Mouse (Mus musculus): ENCODE measurements around the gene Npff. TPM values are rescaled to one million over a fixed set of nuclear protein-coding genes. Genes with fewer than 3 reads are reported as not detected.
A peak's percentile ranks its signal among the peaks of the same experiment; 100 is the strongest.

Gene Npff
- polyA plus RNA-seq, 1 experiment from 2014 or later: 8.6 TPM

DNA sequence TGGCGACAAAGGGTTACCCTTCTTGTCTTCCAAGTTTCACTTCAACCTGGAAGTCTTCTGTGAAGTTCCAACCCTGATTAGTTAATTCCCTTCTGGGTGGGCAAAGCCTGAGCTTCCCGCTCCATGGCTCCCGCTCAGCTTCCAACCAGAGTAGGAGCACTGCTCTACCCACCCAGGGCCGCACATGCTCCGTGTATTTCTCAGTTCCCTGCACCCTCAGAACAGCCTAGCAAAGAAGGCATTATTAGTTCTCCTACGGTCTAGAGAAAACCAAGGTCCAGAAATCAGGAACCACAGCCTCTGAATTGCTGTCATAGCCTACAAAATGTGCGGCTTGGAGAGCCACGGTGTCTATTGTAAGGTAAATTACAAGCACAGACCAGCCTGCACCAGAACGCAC is 14.6 kb downstream of the Npff start:
- Histone ChIP-seq H3K36me3 (replicated peaks; ENCODE audit: control insufficient read depth, insufficient read depth) (peaks cover 36% of the 10 kb centered on the region), H3K27ac (peak overlapping the region; percentile 84), H3K27me3 (ENCODE audit: control insufficient read depth, insufficient read depth, low read length) (no peaks in the 10 kb centered on the region), H3K4me1 (replicated peaks; ENCODE audit: control insufficient read depth, insufficient read depth, low read length) (peaks cover 45% of the 10 kb centered on the region), H3K9ac (peak overlapping the region; percentile 64), H3K4me2 (replicated peaks) (peak overlapping the region; percentile 65), H3K9me3 (ENCODE audit: control insufficient read depth, low read length) (no peaks in the 10 kb centered on the region), H3K4me3 (replicated peaks; ENCODE audit: low read length) (peak overlapping the region; percentile 44)
- WGBS: 6% methylated on average over 9 of the region's 9 CpGs
- DNase-seq (ENCODE audit: low spot score): peak; percentile 61
- peak; percentile 54 for ATAC-seq (ENCODE audit: low FRiP score)

GRCm38 (mm10) chr15:102508336-102508735 is 16.4 kb downstream of the Npff start:
- Histone ChIP-seq H3K9me3 (ENCODE audit: control insufficient read depth, low read length) (no peaks in the 10 kb centered on the region), H3K27me3 (ENCODE audit: control insufficient read depth, insufficient read depth, low read length) (no peaks in the 10 kb centered on the region), H3K4me3 (replicated peaks; ENCODE audit: low read length) (no peak overlapping the region), H3K4me2 (replicated peaks) (no peak overlapping the region), H3K27ac (no peak overlapping the region), H3K9ac (no peak overlapping the region), H3K36me3 (replicated peaks; ENCODE audit: control insufficient read depth, insufficient read depth) (peaks cover 54% of the 10 kb centered on the region), H3K4me1 (replicated peaks; ENCODE audit: control insufficient read depth, insufficient read depth, low read length) (peaks cover 38% of the 10 kb centered on the region)
- ATAC-seq (ENCODE audit: low FRiP score) (no peak), DNase-seq (ENCODE audit: low spot score) (no peak)
- WGBS: 89% methylated on average over 3 of the region's 3 CpGs

GRCm38 (mm10) chr15:102507561-102507960 is 17.2 kb downstream of the Npff start:
- no peak overlapping the region for H3K9ac ChIP-seq
- no peak for ATAC-seq (ENCODE audit: low FRiP score)

DNA sequence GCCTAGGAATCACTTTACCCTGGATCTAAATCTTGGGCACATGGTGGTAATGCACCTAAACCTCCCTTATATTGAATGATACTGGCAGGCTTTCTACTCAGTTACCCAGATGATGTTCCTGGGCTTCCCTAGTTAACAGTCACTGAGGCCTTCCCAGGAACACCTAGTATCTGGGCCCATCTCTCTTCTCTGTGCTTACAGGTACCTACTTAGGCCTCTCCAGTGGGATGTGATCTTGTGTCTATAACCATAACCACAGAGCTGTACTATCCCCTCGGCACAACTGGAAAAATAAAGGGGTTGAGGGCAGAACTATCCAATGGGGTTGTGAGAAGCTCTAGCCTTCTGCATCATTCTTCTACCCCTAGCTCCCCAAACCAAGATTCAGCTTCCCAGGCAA is 17.9 kb downstream of the Npff start:
- H3K4me2 ChIP-seq (replicated peaks): no peak overlapping the region
- no peak overlapping the region for H3K4me3 ChIP-seq (replicated peaks; ENCODE audit: low read length)
- H3K4me1 ChIP-seq (replicated peaks; ENCODE audit: control insufficient read depth, insufficient read depth, low read length): peaks cover 24% of the 10 kb centered on the region
- DNase-seq (ENCODE audit: low spot score) (no peak), ATAC-seq (ENCODE audit: low FRiP score) (no peak)
- 100% methylated on average over 1 of the region's 1 CpGs for WGBS
- H3K9me3 ChIP-seq (ENCODE audit: control insufficient read depth, low read length): no peaks in the 10 kb centered on the region
- no peak overlapping the region for H3K27ac ChIP-seq
- H3K9ac ChIP-seq: no peak overlapping the region
- H3K36me3 ChIP-seq (replicated peaks; ENCODE audit: control insufficient read depth, insufficient read depth): peaks cover 69% of the 10 kb centered on the region
- no peaks in the 10 kb centered on the region for H3K27me3 ChIP-seq (ENCODE audit: control insufficient read depth, insufficient read depth, low read length)

More at GRCm38 (mm10) chr15:102507561-102507960, 17.2 kb downstream of the Npff start:
- peaks cover 31% of the 10 kb centered on the region for H3K4me1 ChIP-seq (replicated peaks; ENCODE audit: control insufficient read depth, insufficient read depth, low read length)
- no peak overlapping the region for H3K27ac ChIP-seq
- H3K27me3 ChIP-seq (ENCODE audit: control insufficient read depth, insufficient read depth, low read length): no peaks in the 10 kb centered on the region
- no peak overlapping the region for H3K4me3 ChIP-seq (replicated peaks; ENCODE audit: low read length)
- H3K9me3 ChIP-seq (ENCODE audit: control insufficient read depth, low read length): no peaks in the 10 kb centered on the region
- H3K4me2 ChIP-seq (replicated peaks): no peak overlapping the region
- DNase-seq (ENCODE audit: low spot score): no peak
- peaks cover 62% of the 10 kb centered on the region for H3K36me3 ChIP-seq (replicated peaks; ENCODE audit: control insufficient read depth, insufficient read depth)

DNA sequence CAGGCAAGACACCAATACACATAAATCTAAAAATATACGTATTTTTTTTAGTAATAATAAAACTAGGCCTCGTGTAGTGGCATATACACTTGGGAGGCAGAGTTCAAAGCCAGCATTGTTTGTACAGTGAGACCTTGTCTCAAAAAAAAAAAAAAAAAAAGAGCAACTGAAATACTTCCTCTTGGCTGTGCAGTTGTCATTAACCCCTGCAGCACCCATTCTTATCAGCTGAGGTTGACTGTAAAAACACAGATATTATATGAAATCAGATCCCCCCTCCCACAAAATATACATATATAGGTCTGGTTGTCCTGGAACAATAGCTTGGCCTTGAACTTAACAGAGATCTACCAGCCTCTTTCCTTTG is 18.3 kb downstream of the Npff start:
- ATAC-seq (ENCODE audit: low FRiP score) (no peak), DNase-seq (ENCODE audit: low spot score) (no peak)
- H3K9me3 ChIP-seq (ENCODE audit: control insufficient read depth, low read length): no peaks in the 10 kb centered on the region
- H3K4me2 ChIP-seq (replicated peaks): no peak overlapping the region
- H3K9ac ChIP-seq: no peak overlapping the region
- H3K27ac ChIP-seq: no peak overlapping the region
- no peaks in the 10 kb centered on the region for H3K27me3 ChIP-seq (ENCODE audit: control insufficient read depth, insufficient read depth, low read length)
- peaks cover 73% of the 10 kb centered on the region for H3K36me3 ChIP-seq (replicated peaks; ENCODE audit: control insufficient read depth, insufficient read depth)
- H3K4me3 ChIP-seq (replicated peaks; ENCODE audit: low read length): no peak overlapping the region
- WGBS: 71% methylated on average over 2 of the region's 2 CpGs
- H3K4me1 ChIP-seq (replicated peaks; ENCODE audit: control insufficient read depth, insufficient read depth, low read length): peaks cover 20% of the 10 kb centered on the region

DNA sequence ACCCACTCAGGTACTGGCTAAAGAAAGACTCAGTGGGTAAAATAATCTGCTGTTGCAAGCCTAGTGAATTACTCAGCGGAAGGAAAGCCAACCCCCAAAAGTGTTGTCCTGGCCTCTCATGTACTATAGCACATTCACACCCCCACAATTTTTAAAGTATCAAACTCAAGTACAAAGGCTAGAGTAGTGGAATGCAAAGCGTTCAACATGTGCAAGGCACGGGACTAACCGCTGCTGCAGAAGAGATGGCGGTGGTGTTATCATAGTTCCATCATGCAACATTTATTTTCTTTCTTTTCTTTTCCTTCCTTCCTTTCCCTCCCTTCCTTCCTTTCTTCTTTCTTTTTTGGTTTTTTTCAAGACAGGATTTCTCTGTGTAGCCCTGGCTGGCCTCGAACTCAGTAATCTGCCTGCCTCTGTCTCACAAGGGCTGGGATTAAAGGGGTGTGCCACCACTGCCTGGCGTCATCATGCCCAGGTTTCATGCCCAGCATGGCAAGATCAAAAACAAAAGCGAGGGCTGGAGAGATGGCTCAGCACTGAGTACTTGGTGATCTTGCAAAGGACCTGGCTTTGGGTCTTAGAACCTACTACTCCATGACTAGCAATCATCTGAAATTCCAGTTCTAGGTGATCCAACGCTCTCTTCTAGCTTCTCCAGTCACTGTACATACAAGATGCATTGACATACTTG is 18.8 kb downstream of the Npff start:
- ATAC-seq (ENCODE audit: low FRiP score) (no peak), DNase-seq (ENCODE audit: low spot score) (no peak)
- H3K27me3 ChIP-seq (ENCODE audit: control insufficient read depth, insufficient read depth, low read length): no peaks in the 10 kb centered on the region
- H3K27ac ChIP-seq: no peak overlapping the region
- 89% methylated on average over 9 of the region's 9 CpGs for WGBS
- H3K4me3 ChIP-seq (replicated peaks; ENCODE audit: low read length): no peak overlapping the region
- H3K4me1 ChIP-seq (replicated peaks; ENCODE audit: control insufficient read depth, insufficient read depth, low read length): peaks cover 15% of the 10 kb centered on the region; the same call in 1 of the 2 replicates
- H3K9me3 ChIP-seq (ENCODE audit: control insufficient read depth, low read length): no peaks in the 10 kb centered on the region
- H3K36me3 ChIP-seq (replicated peaks; ENCODE audit: control insufficient read depth, insufficient read depth): peaks cover 78% of the 10 kb centered on the region
- H3K9ac ChIP-seq: no peak overlapping the region
- H3K4me2 ChIP-seq (replicated peaks): no peak overlapping the region

- H3K4me3 ChIP-seq (replicated peaks; ENCODE audit: low read length): no peak overlapping the region
- no peaks in the 10 kb centered on the region for H3K9me3 ChIP-seq (ENCODE audit: control insufficient read depth, low read length)
- no peak overlapping the region for H3K9ac ChIP-seq
- peaks cover 12% of the 10 kb centered on the region; the same call in 1 of the 2 replicates for H3K4me1 ChIP-seq (replicated peaks; ENCODE audit: control insufficient read depth, insufficient read depth, low read length)
- no peak overlapping the region for H3K4me2 ChIP-seq (replicated peaks)
- H3K36me3 ChIP-seq (replicated peaks; ENCODE audit: control insufficient read depth, insufficient read depth): peaks cover 85% of the 10 kb centered on the region
- 76% methylated on average over 12 of the region's 12 CpGs for WGBS
- ATAC-seq (ENCODE audit: low FRiP score) (no peak), DNase-seq (ENCODE audit: low spot score) (no peak)
- H3K27me3 ChIP-seq (ENCODE audit: control insufficient read depth, insufficient read depth, low read length): no peaks in the 10 kb centered on the region
- no peak overlapping the region for H3K27ac ChIP-seq
Observed at GRCm38 (mm10) chr15:102505073-102505769, 19.5 kb downstream of the Npff start.

- peaks cover 95% of the 10 kb centered on the region for H3K36me3 ChIP-seq (replicated peaks; ENCODE audit: control insufficient read depth, insufficient read depth)
- WGBS: 84% methylated on average over 9 of the region's 9 CpGs
- DNase-seq (ENCODE audit: low spot score) (no peak), ATAC-seq (ENCODE audit: low FRiP score) (no peak)
- H3K9ac ChIP-seq: no peak overlapping the region
- no peak overlapping the region for H3K27ac ChIP-seq
- no peaks in the 10 kb centered on the region for H3K27me3 ChIP-seq (ENCODE audit: control insufficient read depth, insufficient read depth, low read length)
- no peak overlapping the region for H3K4me3 ChIP-seq (replicated peaks; ENCODE audit: low read length)
- H3K4me2 ChIP-seq (replicated peaks): no peak overlapping the region
- H3K9me3 ChIP-seq (ENCODE audit: control insufficient read depth, low read length): no peaks in the 10 kb centered on the region
- peaks cover 4% of the 10 kb centered on the region; the same call in 1 of the 2 replicates for H3K4me1 ChIP-seq (replicated peaks; ENCODE audit: control insufficient read depth, insufficient read depth, low read length)
Observed at GRCm38 (mm10) chr15:102503924-102504782, 20.6 kb downstream of the Npff start.

DNA sequence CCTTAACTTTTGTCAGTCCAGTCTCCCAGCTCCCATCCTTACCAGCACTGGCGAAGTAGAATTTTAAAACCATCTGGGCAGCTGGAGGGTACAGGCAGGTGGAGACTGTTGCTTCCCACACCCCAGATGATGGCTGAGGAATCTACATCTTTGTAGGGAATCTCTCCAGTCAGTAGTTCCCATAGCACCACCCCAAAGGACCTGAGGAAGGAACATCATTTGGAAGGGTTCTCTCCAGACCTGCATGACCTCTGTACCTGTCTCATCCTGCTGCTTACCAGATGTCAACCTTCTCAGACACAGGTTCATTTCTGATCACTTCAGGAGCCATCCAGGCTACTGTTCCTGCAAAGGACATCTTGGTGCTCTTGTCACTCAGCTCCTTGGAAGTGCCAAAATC is 21.3 kb downstream of the Npff start, which contains the start of gene Gm10337:
TSS of gene Gm10337 (plus strand) at position 276 of the 400 bp plus-strand sequence.
- Histone ChIP-seq H3K27ac (no peak within 1 kb of the TSS), H3K9me3 (ENCODE audit: control insufficient read depth, low read length) (no peaks in the 10 kb centered on the region), H3K4me1 (replicated peaks; ENCODE audit: control insufficient read depth, insufficient read depth, low read length) (no peaks in the 10 kb centered on the region), H3K36me3 (replicated peaks; ENCODE audit: control insufficient read depth, insufficient read depth) (peaks cover 96% of the 10 kb centered on the region), H3K9ac (no peak within 1 kb of the TSS), H3K4me3 (replicated peaks; ENCODE audit: low read length) (no peak within 1 kb of the TSS), H3K27me3 (ENCODE audit: control insufficient read depth, insufficient read depth, low read length) (no peaks in the 10 kb centered on the region), H3K4me2 (replicated peaks) (no peak within 1 kb of the TSS)
- WGBS: 81% methylated on average over 1 of the region's 1 CpGs
- DNase-seq (ENCODE audit: low spot score) (no peak), ATAC-seq (ENCODE audit: low FRiP score) (no peak)
